Mouse (Mus musculus) left cerebral cortex, adult 11 months (tissue): ENCODE measurements around the gene Ptpra.

Source experiments
- DNase-seq: peaks from one replicate; pipeline ENCODE4 v3.0.0; 2022; ENCODE audit warnings: low spot score

Ptpra gene

DNA sequence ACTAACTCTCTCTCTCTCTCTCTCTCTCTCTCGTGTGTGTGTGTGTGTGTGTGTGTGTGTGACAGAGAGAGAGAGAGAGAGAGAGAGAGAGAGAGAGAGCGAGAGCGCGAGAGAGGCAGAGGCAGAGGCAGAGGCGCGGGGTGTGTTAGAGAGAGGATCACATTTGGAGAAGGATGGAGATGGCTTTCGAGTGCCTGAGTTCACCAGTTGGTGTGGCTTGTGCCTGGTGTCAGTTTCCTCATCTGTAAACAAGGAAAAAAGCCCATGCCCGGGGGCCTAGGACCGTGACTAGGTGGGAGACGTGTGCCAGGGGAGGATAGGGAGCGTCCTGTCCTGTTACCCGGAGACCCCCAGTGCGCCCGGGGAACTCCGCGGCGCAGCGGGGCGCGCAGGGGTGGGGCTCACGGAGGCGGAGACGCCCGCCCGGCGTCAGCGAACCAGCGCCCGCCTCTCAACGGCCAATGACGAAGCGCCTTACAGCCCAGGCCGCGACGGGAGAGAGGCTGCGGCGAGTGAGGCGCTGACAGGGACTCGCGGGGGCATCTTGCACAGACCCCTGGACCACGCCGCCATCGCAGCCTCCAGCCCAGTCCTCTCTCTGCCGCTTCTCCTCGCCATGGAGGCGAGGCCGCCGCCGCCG lies at the start of gene Ptpra:
Gene Ptpra (plus strand): TSS at position 485 of the 640 bp plus-strand sequence.
- DNase-seq = peak; percentile 82

DNA sequence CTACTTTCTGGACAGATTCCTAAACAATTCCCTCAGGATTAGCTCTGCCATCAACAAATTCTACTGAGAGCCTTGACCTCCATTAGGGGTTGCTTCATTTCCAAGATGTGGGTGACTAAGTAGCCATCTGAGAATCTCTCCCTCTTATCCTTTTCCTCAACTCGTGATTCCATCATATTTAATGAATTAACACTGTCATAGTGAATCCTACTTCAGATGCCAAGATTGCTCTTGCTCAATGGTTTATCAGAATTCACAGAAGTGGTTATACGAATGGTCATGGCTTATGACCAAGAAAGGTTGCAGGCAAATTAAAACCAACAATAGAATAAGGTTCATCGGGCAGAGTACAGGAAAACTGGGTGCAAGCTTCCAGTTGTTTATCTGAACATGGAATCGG lies 48.2 kb upstream of the Ptpra start:
- no peak for DNase-seq

DNA sequence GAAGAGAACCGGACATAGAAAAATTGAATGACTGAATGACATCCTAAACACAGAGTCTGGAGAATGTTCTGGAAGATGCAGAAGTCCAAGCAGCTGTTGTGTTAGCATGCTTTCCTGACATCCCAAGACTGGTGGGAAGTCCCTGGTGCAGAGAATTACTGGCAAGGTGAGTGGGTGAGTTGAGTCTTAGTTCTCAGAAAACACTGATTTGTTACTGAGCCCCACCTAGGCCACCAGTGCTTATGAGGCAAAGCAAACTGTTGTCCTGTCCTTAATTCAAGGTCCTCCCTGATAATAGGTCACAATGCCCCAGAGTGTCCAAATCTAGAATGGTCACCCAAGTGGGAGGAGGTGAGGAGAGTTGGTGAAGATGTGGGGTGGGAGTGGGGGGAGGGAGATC lies 45.1 kb upstream of the Ptpra start, which contains the start of the genes Gm28372 and 1700020A23Rik:
Gene Gm28372 (plus strand): TSS at position 301 of the 400 bp plus-strand sequence.
Gene 1700020A23Rik (plus strand): TSS at position 321 of the 400 bp plus-strand sequence.
- no peak for DNase-seq

DNA sequence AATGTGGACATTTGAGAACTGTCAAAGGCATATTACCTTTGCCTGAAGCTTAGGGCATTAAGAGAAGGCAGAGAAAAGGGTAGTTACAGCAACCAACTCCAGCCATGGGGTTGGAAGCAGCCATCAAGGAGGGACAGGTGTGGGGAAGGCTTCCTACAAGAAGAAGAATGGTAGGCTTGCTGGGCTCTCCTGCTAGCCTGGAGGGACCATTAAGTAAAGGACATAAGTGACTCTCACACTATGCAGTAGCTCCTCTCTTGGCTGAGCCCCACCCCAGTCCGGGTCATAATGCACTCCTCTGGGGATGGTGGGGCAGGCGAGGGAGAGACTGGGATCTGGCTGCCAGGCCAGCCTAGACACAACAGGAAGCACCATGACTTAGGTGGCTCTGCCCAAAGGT lies 43.9 kb upstream of the Ptpra start, which contains the start of gene Tmem239:
Gene Tmem239 (plus strand): TSS at position 301 of the 400 bp plus-strand sequence.
- no peak for DNase-seq

DNA sequence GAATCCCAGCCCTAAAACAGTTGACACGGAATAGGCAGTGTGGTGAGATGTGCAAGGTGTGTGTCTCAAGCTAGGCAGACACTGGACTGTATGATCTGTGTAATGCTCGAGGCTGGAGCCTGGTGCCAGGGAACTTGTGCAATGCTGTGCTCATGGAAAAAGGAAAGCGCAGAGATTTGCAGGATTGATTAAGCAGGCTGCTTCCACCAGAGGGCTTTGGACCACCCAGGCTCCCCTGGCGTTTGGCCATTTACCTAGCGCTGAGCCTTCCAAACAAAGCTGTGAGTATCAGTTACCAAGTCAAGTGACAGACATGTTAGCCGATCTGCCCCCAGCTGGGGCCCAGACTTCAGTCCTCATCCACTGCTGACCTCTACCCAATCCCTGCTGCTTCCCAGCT lies 41.9 kb upstream of the Ptpra start:
- no peak for DNase-seq

DNA sequence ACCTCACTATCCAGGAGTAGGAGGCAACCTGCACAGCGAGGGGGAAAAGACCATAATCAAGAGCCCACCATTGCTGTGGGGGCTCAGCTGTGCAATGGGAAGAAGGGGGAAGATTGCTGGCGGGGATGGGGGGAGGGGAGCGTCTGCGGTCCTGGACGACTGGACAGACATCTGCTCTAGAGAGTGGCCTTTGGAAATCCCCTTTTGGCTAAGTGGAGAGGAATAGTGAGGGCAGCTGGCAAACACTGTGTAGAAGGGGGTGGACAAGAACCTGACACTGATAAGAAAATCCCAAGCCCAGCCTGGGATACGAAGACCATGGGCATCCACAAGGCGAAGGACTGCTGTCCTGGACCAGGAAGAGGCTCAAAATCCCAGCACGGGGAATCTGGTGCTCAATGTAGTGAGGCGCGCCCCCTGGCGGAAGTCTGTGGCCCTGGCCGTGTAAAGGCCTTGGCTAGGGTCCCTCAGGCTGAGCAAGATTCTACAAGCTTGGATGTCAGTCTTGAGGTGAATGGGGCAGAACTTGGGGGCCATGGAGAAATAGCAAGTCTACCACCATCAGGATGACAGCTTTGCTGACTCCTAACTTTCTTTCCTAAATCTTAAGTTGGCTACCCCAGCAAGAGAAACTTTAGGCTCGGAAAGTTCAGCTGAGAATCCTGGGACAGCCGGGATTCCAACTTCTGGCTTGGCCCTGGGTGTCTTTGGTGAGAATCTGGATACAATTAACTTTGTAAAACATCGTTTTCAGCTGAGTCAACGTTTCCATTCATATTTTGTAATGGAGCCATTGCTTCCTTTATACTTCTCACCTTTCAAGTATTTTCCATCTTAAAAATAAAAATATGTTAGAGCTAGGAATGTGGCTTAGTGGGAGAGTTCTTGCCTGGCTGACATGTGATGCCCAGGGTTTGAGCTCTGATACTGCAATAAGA lies 38.3 kb upstream of the Ptpra start:
- DNase-seq = peak; percentile 63

DNA sequence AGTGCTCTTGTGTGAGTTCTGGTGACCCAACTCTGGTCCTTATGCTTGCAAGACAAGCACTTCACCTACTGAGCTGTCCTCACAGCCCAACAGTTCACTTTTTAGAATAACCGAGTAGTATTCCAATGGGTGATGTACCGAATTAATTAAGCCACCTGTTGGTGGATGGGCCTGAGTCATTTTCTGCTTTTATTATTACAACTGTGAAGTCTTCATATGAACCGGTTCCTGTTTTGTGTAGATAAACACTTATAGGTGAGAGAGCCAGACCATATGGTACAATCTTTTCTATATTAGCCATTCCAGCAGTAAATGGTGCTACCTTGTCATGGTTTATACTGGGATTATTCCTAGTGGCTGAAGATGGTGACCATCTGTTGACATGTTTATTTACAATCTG lies 37.3 kb upstream of the Ptpra start:
- no peak for DNase-seq

DNA sequence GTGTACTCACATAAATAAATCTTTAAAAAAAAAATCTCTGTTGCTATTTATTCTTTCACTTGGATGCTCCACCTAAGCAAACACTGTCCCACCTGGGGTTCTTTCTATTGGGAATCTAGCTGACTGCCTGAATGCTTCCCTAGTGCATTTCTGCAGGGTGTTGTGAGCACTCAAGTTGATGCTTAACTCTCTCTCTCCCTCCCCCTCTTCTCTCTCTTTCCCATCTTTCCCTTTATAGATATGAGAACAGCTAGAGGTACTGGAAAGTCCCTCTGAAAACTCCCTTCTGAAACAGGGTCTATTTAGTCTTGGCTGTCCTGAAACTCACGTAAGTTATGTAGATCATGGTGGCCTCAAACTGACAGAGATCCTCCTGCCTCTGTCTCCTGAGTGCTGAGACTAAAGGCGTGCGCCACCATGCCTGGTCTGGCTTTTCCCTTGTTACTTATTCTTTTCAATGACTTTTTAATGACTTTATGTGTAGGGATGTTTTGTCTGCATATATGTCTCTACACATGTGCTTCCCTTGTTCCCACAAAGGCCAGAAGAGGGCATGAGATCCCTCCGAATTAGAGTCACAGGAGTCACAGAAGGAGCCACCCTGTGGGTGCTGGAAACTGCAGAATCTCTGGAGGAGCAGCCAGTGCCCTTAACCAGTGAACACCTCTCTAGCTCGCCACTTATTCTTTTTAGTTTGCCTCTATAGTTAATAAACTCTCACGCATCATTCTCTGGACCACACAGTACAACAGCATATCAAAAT lies 35.8 kb upstream of the Ptpra start:
- DNase-seq = no peak

DNA sequence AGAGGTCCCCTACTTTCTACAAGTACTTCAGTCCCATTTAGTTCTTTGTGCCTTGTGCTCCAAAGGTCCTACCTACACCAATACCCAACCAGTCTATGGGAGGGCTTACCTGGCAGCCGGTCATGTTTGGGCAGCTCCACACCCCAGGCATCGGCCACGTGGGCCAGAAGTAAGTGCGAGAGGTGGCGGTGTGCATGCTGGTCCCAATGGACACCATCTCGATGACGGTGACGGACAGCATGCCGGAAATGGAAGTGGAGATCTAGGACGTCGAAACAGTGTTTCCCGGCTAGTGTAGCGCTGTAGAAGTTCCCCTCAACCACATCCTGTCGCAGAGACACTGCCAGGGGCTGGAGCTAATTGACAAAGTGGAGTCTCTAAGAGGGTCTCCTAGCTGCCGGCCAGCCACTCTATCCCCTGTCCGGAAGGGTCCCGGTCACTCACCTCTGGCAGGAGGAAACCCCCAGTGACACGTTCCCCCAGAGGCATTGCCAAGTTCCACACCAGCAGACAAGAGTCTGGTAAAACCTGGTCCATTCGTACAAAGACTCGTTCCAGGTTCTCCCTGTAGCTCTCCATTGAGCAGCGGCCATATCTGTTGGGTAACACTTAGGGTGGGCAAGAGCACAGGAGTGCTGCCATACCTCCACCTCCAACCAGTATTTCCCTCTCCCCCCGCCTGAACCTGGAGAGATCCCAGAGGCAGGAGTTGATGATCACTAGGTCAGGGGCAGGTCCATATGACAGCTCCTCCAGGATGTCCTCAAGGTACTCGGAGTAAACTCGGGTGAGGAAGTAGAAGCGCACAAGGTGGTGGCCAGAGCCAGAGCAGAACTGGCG lies 28.1 kb upstream of the Ptpra start:
- DNase-seq = no peak

DNA sequence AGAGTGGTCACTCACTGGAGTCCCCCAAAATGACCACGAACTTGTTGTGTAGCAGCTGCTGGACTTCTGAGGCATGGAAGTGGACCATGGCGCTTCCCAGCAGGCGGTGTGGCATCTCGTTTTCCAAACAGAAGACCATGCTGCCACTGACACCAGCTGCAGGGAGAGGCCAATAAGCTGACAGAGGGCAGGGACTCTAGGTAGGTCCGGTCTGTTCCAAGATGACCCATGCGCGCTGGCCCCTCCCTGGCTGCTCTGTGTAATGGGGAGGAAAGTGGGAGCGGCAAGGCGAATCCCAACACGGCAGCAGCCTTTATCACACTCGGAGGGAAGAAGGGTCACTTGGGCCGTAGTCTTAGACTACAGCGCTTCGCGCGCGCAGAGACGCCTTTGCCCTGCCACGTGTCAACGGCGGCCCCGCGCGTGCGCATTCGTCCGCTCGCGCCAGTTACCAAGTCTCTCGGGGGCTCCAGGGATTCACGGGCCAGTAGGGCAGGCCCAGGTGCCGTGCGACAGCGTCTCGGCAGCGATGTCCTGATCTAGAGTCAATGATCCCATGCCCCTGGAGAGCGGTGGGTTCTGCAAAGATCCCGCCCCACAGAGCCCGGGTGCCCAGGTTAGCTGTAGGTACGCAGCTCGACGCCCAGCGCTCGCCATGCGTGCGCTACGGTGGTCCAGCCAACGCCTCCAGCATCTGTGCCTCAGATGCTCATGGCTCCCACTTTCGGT lies 26.5 kb upstream of the Ptpra start:
- DNase-seq = peak; percentile 76

DNA sequence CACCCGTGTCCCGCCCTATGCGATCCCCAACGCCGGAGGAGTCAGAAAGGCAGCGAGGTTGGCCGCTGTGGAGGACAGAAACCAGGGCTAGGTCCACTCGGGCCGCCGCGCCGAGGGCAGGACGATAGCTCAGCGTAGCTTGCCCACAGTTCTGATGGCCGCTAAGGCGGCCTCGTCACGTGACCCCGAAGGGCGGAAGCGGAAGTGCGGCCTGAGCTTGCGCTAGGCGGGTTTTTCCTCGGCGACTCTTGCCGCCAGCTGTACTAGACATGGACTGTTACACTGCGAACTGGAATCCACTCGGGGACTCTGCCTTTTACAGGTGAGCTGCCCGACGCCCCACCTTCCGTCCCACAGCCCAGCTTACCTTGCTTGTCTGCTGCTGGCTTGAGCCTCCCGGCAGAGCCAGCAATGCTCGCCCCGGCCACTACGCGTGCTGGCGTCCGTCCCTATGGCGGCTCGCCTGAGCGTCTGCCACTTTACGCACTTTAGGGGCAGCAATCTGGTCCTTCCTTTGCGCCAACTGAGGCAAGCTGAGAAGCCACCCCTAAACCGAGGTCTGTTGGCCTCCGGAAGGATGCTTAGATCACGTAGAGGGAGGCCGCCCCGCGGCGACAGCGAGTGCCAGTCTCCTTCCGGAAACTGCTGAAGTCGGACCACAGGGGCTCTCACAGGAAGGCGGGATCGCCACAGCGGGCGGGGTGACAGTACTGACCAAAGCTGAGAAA lies 25.8 kb upstream of the Ptpra start, which contains the start of the genes Vps16 and Pced1a:
Gene Vps16 (plus strand): TSS at position 214 of the 728 bp plus-strand sequence.
Gene Pced1a (minus strand): TSS at position 576 of the 728 bp plus-strand sequence.
- DNase-seq = peak; percentile 89

DNA sequence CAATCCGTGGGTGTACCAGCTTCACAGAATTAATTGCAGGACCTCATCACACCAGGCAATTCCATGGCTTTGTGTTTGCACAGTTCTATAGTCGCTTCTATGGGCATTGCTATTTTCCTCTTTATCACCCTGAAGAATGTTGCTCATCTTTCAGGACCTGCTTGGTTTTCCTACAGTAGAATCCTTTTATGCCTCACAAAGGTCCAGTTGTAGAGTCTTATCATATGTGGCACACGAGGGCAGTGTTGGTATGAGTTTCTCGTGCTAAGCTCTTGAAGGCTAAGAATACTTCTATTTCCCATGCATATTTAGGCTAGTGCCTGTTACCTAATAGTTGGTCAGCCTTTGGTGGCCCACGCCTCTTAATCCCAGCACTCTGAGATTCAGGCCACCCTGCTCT lies 25.0 kb upstream of the Ptpra start:
- DNase-seq = no peak

DNA sequence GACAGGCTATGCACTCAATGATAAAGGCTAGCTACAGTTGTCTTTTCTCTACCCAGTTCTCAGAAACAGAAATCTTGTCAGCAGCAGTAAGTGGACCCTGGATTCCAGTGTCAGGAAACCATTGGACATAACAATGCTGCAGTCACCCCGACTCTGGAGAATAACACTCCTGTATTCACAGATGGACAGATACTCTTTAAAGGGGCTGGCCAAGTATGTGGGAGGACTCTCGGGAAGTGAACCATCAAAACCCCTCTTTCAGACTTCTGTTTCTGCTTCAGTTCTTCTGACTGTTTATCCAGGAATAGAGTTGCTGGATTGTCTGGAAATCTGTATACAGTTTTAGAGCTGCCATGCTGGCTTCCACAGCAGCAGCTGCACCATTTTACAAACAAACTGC lies 20.2 kb upstream of the Ptpra start:
- DNase-seq = no peak

DNA sequence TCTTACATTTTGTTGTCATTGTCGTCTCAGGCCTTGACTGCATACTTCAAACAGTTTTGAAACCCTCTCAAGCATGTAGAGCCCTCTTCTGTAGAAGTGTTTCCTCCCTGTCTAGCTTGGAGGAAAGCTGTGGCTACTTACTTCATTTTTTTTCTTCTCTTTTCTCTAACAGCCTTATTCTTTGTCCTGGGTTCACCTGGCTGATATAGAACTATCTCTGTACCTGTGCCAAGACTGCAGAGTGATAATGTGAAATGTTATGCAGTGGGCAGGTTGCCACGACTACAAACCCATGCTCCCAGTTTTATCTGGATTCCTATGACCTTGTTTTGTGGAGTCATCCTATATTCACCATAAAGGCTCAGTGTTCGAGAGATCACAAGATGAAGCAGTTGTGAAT lies 19.6 kb upstream of the Ptpra start:
- no peak for DNase-seq

DNA sequence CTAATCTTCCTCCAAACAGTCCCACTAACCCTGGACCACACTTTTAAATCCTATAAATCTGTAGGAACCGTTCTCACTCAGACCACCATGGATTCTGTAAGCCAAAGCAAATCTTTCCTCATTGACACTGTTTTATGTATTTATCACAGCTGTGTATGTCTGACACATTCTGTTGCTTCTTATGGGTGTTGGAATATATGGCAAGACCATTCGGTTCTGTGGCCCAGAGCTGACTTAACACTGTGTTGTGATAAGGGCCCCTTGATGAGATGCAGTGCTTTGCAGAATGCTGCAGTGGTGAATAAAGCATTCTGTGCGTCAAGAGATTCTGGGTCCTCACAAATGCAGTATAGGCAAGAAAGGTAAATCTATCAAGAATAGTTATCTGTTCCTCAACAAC lies 17.9 kb upstream of the Ptpra start:
- DNase-seq = no peak

DNA sequence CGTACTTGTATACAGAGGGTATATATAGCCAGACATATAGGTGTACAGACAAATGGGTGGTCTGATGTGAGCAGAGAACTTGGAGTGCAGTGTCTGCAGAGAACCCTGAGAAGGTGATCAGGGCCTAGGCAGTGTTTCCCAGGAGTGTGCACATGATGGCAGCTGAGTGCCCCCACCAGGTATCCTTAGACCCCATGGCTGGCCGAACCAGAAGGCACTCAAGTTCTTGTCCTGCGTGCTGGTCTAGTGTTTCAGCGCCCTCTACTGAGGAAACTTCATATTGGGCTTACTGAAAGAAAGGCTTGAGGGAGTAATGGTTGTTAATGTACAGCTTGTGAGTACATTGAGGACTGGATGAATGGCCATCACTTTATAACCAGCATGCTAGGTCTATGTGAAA lies 16.9 kb upstream of the Ptpra start:
- DNase-seq = no peak

DNA sequence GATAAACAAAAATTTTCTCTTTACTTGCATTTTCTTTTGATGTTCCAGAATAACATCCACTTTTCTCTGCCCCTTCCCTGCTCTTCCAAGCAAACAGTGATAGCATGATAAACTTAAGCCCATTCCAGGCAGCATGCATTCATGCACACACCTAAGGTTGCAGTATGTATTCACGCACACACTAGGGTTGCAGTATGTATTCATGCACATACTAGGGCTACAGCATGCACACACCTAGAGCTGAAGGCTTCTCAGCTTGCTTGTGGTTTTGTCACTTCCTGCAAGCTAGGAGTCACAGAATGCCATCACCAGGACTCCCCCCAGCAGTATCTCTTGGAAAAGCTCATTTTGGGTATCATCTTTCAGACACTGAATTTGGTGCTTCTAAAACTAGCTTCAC lies 13.3 kb upstream of the Ptpra start:
- no peak for DNase-seq

DNA sequence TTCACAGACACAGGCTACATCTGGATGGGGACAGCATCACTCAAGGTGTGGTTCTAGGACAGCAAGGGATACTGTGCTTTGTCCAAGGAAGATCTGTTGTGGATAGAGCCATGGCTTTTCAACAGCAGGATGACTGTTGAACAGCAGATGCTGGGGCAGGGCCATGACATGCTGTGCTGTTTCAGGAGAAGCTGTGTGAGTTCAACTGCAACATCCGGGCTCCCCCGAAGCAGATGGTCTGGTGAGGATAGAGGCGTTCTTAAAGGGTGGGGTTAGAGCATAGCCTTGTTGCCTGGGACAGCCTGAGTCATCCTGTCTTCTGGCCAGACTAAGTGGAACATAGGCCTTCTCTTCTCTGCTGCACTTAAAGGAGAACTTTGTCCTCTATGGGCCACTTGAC lies 11.2 kb upstream of the Ptpra start:
- DNase-seq = no peak

DNA sequence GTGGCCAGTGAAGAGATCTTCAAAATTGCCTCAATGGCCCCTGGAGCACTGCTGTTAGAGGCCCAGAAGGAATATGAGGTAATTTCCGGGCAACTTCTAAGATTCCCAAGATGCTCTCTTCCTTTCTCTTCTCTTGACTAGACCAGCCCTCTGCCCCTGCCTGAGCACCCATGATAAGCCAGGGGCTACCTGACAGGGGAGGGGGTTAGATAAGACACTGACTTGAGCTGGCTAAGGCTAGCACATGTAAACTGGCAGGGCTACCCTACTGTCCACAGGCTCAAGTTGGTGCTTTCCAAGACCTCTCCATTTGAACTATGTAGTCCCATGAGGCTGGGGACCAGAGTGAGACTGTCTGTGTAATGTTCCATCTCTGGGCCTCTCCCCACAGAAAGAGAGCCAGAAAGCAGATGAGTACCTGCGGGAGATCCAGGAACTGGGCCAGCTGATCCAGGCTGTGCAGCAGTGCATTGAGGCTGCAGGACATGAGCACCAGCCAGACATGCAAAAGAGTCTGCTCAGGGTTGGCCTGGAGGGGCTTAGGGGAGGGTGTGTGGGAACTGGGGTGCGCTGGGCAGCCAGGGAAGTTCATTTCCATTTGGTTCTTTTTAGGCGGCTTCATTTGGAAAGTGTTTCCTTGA lies 10.1 kb upstream of the Ptpra start:
- no peak for DNase-seq
